Mouse (Mus musculus) lung, adult 2 months (tissue): ENCODE results near the gene Kank2. TPM values are rescaled to one million over a fixed set of nuclear protein-coding genes. Genes with fewer than 3 reads are reported as not detected.
"Not testable (repeated sequence)": the region's sequence is repeated elsewhere in the genome, so short reads cannot be mapped to it uniquely, and the experiment has no call there.

Source experiments
- DNase-seq: peaks from one replicate; pipeline ENCODE4 v3.0.0; 2022
- H3K4me1 ChIP-seq: fragments of 200-500 bp; 2 replicates; pipeline ENCODE4 v1.6.1; 2011; ENCODE audit warnings: low read length; ENCODE audit not compliant: control insufficient read depth, insufficient read depth
- H3K4me3 ChIP-seq: fragments of 200-500 bp; replicated peaks from 2 replicates; pipeline ENCODE3; 2011; ENCODE audit warnings: low read depth, mild to moderate bottlenecking, control low read depth, low read length; ENCODE audit errors: extremely low read depth
- CTCF ChIP-seq: fragments of 200-500 bp; IDR thresholded peaks from 2 replicates; pipeline ENCODE4 v1.5.1; 2011; ENCODE audit warnings: mild to moderate bottlenecking, low read length, control low read depth; ENCODE audit not compliant: insufficient read depth
- POLR2A ChIP-seq: fragments of 200-500 bp; IDR thresholded peaks from 2 replicates; pipeline ENCODE4 v1.6.1; 2011; ENCODE audit warnings: low read depth, mild to moderate bottlenecking, control low read depth, low read length, borderline replicate concordance; ENCODE audit errors: extremely low read depth
- WGBS: fragments of 180-500 bp; shearing (Covaris S2); methylation state at CpG from one replicate; pipeline ENCODE4 v1.1.7; 2018; 5-methylcytosine and 5-hydroxymethylcytosine counted together
- polyA plus RNA-seq: library from polyadenylated mRNA; depleted of rRNA; stranded (reverse); fragments of >200 nt; gene quantifications from 2 replicates; pipeline ENCODE4 v1.2.3, GENCODE M21; 2012

Kank2 gene
- polyA plus RNA-seq, 1 experiment = 108 TPM

DNA sequence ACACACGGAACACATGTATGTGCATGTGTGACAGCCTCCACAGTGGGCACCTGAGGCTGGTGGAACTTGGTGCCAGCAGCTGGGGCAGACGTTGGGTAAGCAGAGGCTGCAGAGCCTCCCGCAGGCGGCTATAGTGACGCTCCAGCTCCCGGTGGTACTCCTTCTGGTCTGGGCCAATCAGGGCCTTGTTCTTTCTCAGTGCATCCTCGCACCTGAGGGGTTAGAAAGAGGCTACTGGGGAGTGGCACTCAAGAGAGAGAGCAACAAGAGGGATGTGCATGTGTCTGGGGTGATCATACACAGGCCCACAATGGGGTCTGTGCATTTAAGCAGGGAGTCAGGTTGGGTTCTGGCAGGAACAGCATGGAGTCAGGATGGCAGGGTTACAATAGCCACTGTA lies 2.6 kb upstream of the Kank2 start:
- no peak for DNase-seq
- H3K4me3 ChIP-seq = no peak overlapping the region
- H3K4me1 ChIP-seq = peaks cover 12% of the 10 kb centered on the region
- TF ChIP-seq POLR2A (no peak), CTCF (no peak)
- WGBS = 83% methylated on average over 7 of the region's 7 CpGs

DNA sequence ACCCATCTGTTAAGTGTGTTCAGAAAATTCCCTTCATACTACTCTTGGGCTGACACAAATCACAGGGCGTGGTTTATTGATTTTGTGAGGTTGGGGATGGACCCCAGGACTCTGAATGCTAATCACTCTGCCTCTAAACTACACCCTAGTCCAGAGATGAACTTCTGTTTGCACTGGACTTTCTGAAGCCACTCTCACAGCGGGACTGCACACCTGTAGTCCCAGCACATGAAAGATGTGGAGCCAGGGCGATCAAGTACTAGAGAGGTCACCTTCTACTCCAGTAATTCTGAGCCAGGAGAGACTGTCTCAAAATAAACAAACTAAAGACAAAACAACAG lies 436 bp upstream of the Kank2 start:
- Histone ChIP-seq H3K4me1 (peaks cover 12% of the 10 kb centered on the region), H3K4me3 (no peak overlapping the region)
- DNase-seq = no peak
- 48% methylated on average over 3 of the region's 3 CpGs for WGBS
- TF ChIP-seq CTCF (no peak), POLR2A (no peak)

DNA sequence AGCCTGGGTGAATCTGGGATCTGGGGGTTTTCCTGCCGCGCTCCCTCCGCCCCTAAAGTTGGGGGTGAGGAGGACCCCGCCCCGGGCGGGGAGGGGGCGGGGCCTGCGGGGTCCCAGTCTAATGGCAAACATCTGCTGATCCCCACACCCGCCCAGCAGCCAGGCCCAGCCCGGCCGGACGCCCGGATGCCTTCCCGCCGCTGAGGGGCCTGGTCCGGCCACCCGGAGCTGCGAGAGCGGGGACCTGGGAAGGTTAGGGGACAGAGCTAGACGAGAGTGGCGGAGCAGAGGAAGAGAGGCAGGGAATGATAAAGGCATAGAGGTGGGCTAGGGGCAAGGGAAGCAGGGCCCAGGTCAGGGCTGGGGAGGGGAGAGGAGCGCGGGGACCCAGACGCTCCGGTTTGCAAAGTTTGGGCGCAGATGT lies 611 bp downstream of the Kank2 start:
- TF ChIP-seq CTCF (no peak), POLR2A (peak; percentile 51; the same call in 1 of the 2 replicates)
- H3K4me3 ChIP-seq = peak overlapping the region; percentile 62
- 2% methylated on average over 26 of the region's 26 CpGs for WGBS
- DNase-seq = peak; percentile 73
- H3K4me1 ChIP-seq = peaks cover 12% of the 10 kb centered on the region

DNA sequence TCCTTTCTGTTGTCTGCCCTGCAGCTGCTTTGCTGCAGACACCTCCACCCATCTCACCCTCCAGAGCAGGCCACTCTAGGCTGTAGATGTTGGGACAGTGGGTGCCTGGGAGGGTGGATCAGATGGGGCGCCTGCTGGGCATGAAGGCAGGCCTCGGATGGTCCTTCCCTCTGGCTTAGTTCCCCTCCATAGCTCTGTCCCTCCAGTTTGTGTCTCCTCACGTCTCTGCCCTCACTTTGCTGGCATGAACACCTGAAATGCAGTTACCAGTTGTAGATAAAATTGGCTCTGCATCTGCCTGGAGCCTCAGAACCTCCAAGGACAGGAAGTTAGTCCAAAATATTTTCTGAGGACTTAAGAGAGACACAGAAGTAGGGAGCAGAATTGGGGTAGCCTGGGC lies 1.6 kb downstream of the Kank2 start:
- no peak for DNase-seq
- TF ChIP-seq CTCF = no peak
- WGBS = 35% methylated on average over 3 of the region's 3 CpGs
- peak overlapping the region; percentile 25 for H3K4me3 ChIP-seq
- peaks cover 19% of the 10 kb centered on the region for H3K4me1 ChIP-seq

DNA sequence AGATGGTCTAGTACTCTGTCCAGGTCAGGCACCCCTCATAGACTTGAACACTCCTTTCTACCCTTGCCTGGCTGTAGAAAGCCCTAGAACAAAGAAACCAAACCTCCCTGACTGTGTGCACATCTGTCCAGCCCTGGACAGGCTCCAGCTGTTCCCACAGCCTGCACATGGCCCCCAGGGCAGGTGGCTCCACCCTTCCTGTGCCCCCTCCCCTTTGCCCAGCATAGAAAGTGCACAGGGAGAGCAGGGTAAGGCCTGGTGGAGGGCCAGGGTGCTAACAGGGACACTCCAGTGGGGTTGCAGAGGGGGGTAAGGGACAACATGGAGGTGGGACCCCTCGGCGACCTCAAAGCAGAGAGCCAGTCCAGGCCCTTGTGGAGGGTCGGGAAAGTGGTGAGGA lies 2.3 kb downstream of the Kank2 start:
- TF ChIP-seq POLR2A (no peak), CTCF (no peak)
- 17% methylated on average over 3 of the region's 3 CpGs for WGBS
- Histone ChIP-seq H3K4me3 (peak overlapping the region; percentile 17), H3K4me1 (peaks cover 23% of the 10 kb centered on the region)
- DNase-seq = no peak

DNA sequence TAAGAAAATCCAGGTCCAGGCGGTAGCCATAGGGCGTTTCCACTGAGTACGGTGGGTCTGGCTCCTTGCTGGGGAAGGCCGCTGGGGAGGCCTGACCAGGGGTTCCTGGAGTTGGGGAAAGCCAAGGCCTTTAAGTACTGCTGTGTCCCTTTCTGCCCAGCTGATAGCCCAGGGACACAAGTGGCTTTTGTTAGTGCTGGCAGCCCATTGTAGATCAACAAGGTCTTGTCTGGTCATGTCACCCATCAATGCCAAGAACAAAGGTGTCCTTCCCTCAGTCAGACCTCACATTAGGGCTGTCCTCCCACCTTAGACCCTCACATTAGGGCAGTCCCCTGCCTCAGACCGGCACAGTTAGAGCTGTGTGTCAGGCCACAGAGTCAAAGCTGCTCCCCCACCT lies 3.0 kb downstream of the Kank2 start:
- WGBS = 81% methylated on average over 5 of the region's 5 CpGs
- DNase-seq = no peak
- H3K4me3 ChIP-seq = no peak overlapping the region
- TF ChIP-seq CTCF (no peak), POLR2A (no peak)
- peaks cover 23% of the 10 kb centered on the region for H3K4me1 ChIP-seq

DNA sequence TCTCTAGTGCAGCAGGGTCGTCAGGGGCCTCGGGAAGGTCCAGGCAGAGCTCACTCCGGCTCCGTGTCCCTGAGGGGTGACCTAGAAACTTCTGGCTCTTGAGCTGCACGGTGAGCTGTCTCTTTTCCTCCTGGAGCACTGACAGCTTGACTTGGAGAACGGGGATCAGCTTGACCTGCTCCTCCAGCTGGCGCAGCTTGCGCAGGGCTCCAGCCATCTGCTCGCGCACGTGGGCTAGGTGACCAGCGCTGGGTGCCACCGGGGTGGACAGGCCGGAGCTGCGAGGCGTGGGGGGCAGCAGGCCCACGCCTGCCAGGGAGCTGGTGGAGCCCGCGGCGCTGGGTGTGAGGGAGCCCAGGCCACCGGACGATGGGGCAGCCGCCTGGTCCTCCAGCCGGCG lies 3.6 kb downstream of the Kank2 start:
- Histone ChIP-seq H3K4me1 (peaks cover 23% of the 10 kb centered on the region), H3K4me3 (no peak overlapping the region)
- TF ChIP-seq CTCF = no peak
- WGBS = 94% methylated on average over 25 of the region's 25 CpGs
- no peak for DNase-seq

DNA sequence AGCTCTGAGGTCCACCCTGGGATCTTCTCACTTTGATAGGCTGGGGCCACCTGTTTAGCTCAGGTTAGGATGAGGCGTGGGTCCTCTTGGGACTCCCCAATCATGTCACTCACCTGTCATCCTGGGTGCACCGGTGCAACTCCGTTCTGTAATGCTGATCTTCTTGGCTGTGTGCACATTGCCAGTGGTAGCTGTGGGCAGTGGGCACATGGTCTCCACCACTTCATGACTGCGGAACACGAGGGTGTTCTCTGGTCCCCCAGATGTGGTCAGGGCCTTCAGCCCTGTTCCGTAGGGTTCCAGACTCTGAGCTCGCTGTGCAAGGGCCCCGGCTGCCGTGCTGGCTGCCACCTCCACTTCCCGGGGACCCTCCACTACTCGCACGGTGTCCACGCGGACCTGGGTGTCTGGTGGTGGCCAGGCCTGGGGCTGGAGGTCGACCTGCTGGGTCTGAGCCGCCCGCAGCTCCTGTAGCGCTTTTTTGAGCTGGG lies 4.2 kb downstream of the Kank2 start:
- H3K4me1 ChIP-seq = peaks cover 23% of the 10 kb centered on the region
- no peak overlapping the region for H3K4me3 ChIP-seq
- no peak for DNase-seq
- TF ChIP-seq POLR2A (no peak), CTCF (no peak)
- 91% methylated on average over 18 of the region's 18 CpGs for WGBS

DNA sequence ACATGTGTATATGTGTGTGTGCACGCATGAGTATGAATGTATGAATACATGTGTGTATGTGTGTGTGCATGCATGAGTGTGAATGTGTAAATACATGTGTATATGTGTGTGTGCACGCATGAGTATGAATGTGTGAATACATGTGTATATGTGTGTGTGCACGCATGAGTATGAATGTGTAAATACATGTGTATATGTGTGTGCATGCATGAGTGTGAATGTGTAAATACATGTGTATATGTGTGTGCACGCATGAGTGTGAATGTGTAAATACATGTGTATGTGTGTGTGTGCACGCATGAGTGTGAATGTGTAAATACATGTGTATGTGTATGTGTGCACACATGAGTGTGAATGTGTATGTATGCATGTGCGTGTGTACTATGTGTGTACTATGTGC lies 5.0 kb downstream of the Kank2 start:
- not testable (repeated sequence) for DNase-seq, H3K4me3 ChIP-seq
- peaks cover 23% of the 10 kb centered on the region for H3K4me1 ChIP-seq
- WGBS = 93% methylated on average over 6 of the region's 6 CpGs

DNA sequence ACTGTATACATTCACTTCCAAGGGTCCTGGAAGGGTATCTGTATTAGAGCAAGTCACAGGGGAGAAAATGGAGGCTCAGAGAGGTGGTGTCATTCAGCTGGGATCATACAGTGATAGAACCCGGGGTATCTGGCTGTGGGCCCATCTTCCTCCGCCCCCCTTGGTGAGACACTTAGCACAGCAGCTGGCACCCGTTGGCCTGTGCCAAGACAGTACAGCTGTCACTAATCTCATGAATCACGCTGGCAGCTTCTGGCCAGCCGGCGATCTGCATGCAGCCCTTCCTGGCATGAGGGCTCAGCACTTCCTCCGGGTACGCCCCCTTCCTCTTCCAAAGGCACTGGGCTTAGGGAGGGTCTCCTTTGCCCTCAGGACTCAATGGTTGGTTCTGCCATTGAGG lies 5.9 kb downstream of the Kank2 start:
- 10% methylated on average over 8 of the region's 8 CpGs for WGBS
- peaks cover 23% of the 10 kb centered on the region for H3K4me1 ChIP-seq
- TF ChIP-seq CTCF = no peak
- no peak overlapping the region for H3K4me3 ChIP-seq
- DNase-seq = peak; percentile 46

DNA sequence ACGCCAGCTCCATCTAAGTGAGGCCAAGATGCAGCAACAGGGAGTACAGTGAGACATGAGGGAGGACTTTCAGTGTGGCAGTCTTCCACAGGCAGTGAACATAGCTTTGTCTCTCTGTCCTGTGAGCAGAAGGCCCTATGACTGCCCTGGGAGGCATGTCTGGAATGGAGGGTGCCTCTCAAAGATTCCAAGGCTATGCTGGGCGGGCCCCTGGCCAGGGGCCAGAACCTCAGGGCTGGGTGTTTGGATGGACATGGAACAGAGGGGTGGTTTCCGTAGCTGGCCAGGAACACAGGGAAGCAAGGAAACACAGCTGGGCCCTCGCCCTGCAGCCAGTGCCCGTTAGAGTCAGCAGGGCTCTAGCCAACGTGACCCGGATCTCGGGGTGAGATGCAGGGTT lies 6.7 kb downstream of the Kank2 start:
- TF ChIP-seq CTCF (no peak), POLR2A (peak; percentile 8; the same call in 1 of the 2 replicates)
- peak; percentile 60 for DNase-seq
- Histone ChIP-seq H3K4me1 (peaks cover 22% of the 10 kb centered on the region), H3K4me3 (no peak overlapping the region)
- 15% methylated on average over 8 of the region's 8 CpGs for WGBS
